Mouse (Mus musculus): ENCODE data around the gene Evi2b. TPM values are rescaled to one million over a fixed set of nuclear protein-coding genes. Genes with fewer than 3 reads are reported as not detected.
A peak's percentile ranks its signal among the peaks of the same experiment; 100 is the strongest.

Evi2b gene
- total and polyA plus RNA-seq, 2 experiments from 2014 or later: 0.23 to 0.77 TPM

- no peak for TF ChIP-seq CTCF (IDR thresholded peaks at IDR 0.05)
- Histone ChIP-seq H3K36me3 (ENCODE audit: insufficient read depth, low read length) (no peaks in the 10 kb centered on the region), H3K9me3 (ENCODE audit: low read length) (no peaks in the 10 kb centered on the region), H3K4me3 (ENCODE audit: low read depth, low read length) (peak within 1 kb of the TSS; percentile 27), H3K27me3 (ENCODE audit: insufficient read depth, low read length) (no peaks in the 10 kb centered on the region), H3K9ac (replicated peaks; ENCODE audit: low read length, poor library complexity, severe bottlenecking) (0 out of 2 replicates have a peak within 1 kb of the TSS, but pooled peaks have one; percentile 46), H3K27ac (ENCODE audit: low read depth, low read length) (peak within 1 kb of the TSS; percentile 57), H3K4me1 (ENCODE audit: insufficient read depth, low read length) (0 out of 2 replicates have a peak, but pooled peaks cover 3% of the 10 kb centered on the region), H3K4me2 (ENCODE audit: low read depth, low read length, poor library complexity, severe bottlenecking) (peak within 1 kb of the TSS; percentile 45)
- DNase-seq (ENCODE audit: low spot score) (peak; percentile 82), ATAC-seq (ENCODE audit: low FRiP score) (peak; percentile 76; the same call in 1 of the 2 replicates)
- WGBS: 22% methylated on average over 8 of the region's 8 CpGs
Observed at GRCm38 (mm10) chr11:79503845-79504244, 19.7 kb downstream of the Evi2b start, which contains the start of gene Omg. Gene Omg (minus strand): TSS chr11:79504084.

GRCm38 (mm10) chr11:79502917-79503316, 20.6 kb downstream of the Evi2b start:
- H3K27me3 ChIP-seq (ENCODE audit: insufficient read depth, low read length): no peaks in the 10 kb centered on the region
- 16% methylated on average over 2 of the region's 2 CpGs for WGBS
- H3K9me3 ChIP-seq (ENCODE audit: low read length): no peaks in the 10 kb centered on the region
- TF ChIP-seq CTCF (IDR thresholded peaks at IDR 0.05): no peak
- ATAC-seq (ENCODE audit: low FRiP score) (no peak), DNase-seq (ENCODE audit: low spot score) (peak; percentile 32)
- 0 out of 2 replicates have a peak, but pooled peaks cover 3% of the 10 kb centered on the region for H3K4me1 ChIP-seq (ENCODE audit: insufficient read depth, low read length)
- H3K27ac ChIP-seq (ENCODE audit: low read depth, low read length): peak overlapping the region; percentile 57
- no peaks in the 10 kb centered on the region for H3K36me3 ChIP-seq (ENCODE audit: insufficient read depth, low read length)
- 0 out of 2 replicates have a peak overlapping the region, but pooled peaks have one; percentile 46 for H3K9ac ChIP-seq (replicated peaks; ENCODE audit: low read length, poor library complexity, severe bottlenecking)
- peak overlapping the region; percentile 26 for H3K4me3 ChIP-seq (ENCODE audit: low read depth, low read length)
- H3K4me2 ChIP-seq (ENCODE audit: low read depth, low read length, poor library complexity, severe bottlenecking): peak overlapping the region; percentile 45

- no peaks in the 10 kb centered on the region for H3K27me3 ChIP-seq (ENCODE audit: insufficient read depth, low read length)
- H3K9me3 ChIP-seq (ENCODE audit: low read length): no peaks in the 10 kb centered on the region
- ATAC-seq (ENCODE audit: low FRiP score) (no peak), DNase-seq (ENCODE audit: low spot score) (no peak)
- H3K4me1 ChIP-seq (ENCODE audit: insufficient read depth, low read length): no peaks in the 10 kb centered on the region
- H3K36me3 ChIP-seq (ENCODE audit: insufficient read depth, low read length): no peaks in the 10 kb centered on the region
- H3K27ac ChIP-seq (ENCODE audit: low read depth, low read length): no peak overlapping the region
- WGBS: 76% methylated on average over 10 of the region's 10 CpGs
- no peak overlapping the region for H3K4me3 ChIP-seq (ENCODE audit: low read depth, low read length)
- no peak for TF ChIP-seq CTCF (IDR thresholded peaks at IDR 0.05)
- no peak overlapping the region for H3K9ac ChIP-seq (replicated peaks; ENCODE audit: low read length, poor library complexity, severe bottlenecking)
- H3K4me2 ChIP-seq (ENCODE audit: low read depth, low read length, poor library complexity, severe bottlenecking): no peak overlapping the region
Observed at GRCm38 (mm10) chr11:79494976-79495800, 28.4 kb downstream of the Evi2b start.

- peaks cover 5% of the 10 kb centered on the region; the same call in 1 of the 2 replicates for H3K36me3 ChIP-seq (ENCODE audit: insufficient read depth, low read length)
- H3K27me3 ChIP-seq (ENCODE audit: insufficient read depth, low read length): no peaks in the 10 kb centered on the region
- DNase-seq (ENCODE audit: low spot score): no peak
- no peaks in the 10 kb centered on the region for H3K9me3 ChIP-seq (ENCODE audit: low read length)
- H3K4me2 ChIP-seq (ENCODE audit: low read depth, low read length, poor library complexity, severe bottlenecking): no peak overlapping the region
- no peak overlapping the region for H3K9ac ChIP-seq (replicated peaks; ENCODE audit: low read length, poor library complexity, severe bottlenecking)
- no peaks in the 10 kb centered on the region for H3K4me1 ChIP-seq (ENCODE audit: insufficient read depth, low read length)
- no peak for TF ChIP-seq CTCF (IDR thresholded peaks at IDR 0.05)
- H3K27ac ChIP-seq (ENCODE audit: low read depth, low read length): no peak overlapping the region
- ATAC-seq (ENCODE audit: low FRiP score): no peak
- H3K4me3 ChIP-seq (ENCODE audit: low read depth, low read length): no peak overlapping the region
Observed at GRCm38 (mm10) chr11:79484721-79485120, 38.8 kb downstream of the Evi2b start.

- Histone ChIP-seq H3K4me3 (ENCODE audit: low read depth, low read length) (no peak overlapping the region), H3K9ac (replicated peaks; ENCODE audit: low read length, poor library complexity, severe bottlenecking) (no peak overlapping the region), H3K4me2 (ENCODE audit: low read depth, low read length, poor library complexity, severe bottlenecking) (no peak overlapping the region), H3K36me3 (ENCODE audit: insufficient read depth, low read length) (peaks cover 5% of the 10 kb centered on the region; the same call in 1 of the 2 replicates), H3K4me1 (ENCODE audit: insufficient read depth, low read length) (no peaks in the 10 kb centered on the region), H3K27me3 (ENCODE audit: insufficient read depth, low read length) (no peaks in the 10 kb centered on the region), H3K9me3 (ENCODE audit: low read length) (no peaks in the 10 kb centered on the region), H3K27ac (ENCODE audit: low read depth, low read length) (no peak overlapping the region)
- TF ChIP-seq CTCF (IDR thresholded peaks at IDR 0.05): no peak
- DNase-seq (ENCODE audit: low spot score) (no peak), ATAC-seq (ENCODE audit: low FRiP score) (no peak)
- WGBS: 91% methylated on average over 7 of the region's 7 CpGs
Observed at GRCm38 (mm10) chr11:79483876-79484528, 39.6 kb downstream of the Evi2b start.

GRCm38 (mm10) chr11:79483392-79483791, 40.2 kb downstream of the Evi2b start:
- H3K9ac ChIP-seq (replicated peaks; ENCODE audit: low read length, poor library complexity, severe bottlenecking): no peak overlapping the region
- no peak overlapping the region for H3K27ac ChIP-seq (ENCODE audit: low read depth, low read length)
- H3K36me3 ChIP-seq (ENCODE audit: insufficient read depth, low read length): 0 out of 2 replicates have a peak, but pooled peaks cover 5% of the 10 kb centered on the region
- no peaks in the 10 kb centered on the region for H3K4me1 ChIP-seq (ENCODE audit: insufficient read depth, low read length)
- ATAC-seq (ENCODE audit: low FRiP score) (no peak), DNase-seq (ENCODE audit: low spot score) (no peak)
- 90% methylated on average over 6 of the region's 6 CpGs for WGBS
- no peak for TF ChIP-seq CTCF (IDR thresholded peaks at IDR 0.05)
- H3K4me2 ChIP-seq (ENCODE audit: low read depth, low read length, poor library complexity, severe bottlenecking): no peak overlapping the region
- no peaks in the 10 kb centered on the region for H3K27me3 ChIP-seq (ENCODE audit: insufficient read depth, low read length)
- no peaks in the 10 kb centered on the region for H3K9me3 ChIP-seq (ENCODE audit: low read length)
- no peak overlapping the region for H3K4me3 ChIP-seq (ENCODE audit: low read depth, low read length)

Measured in midbrain, postnatal 0 days (tissue).